Mouse (Mus musculus) B cell, adult 2 months (primary cell): ENCODE measurements around the gene Hdac7.
"Not testable (repeated sequence)": the region's sequence is repeated elsewhere in the genome, so short reads cannot be mapped to it uniquely, and the experiment has no call there.

Source experiments
- DNase-seq, 2 experiments: peaks; one replicate each; pipeline ENCODE4 v3.0.0; 2022

Hdac7 gene

GRCm38 (mm10) chr15:97844037-97845034 lies at the start of gene Hdac7:
TSS of gene Hdac7 (minus strand) at chr15:97844502.
- no peak for DNase-seq

DNA sequence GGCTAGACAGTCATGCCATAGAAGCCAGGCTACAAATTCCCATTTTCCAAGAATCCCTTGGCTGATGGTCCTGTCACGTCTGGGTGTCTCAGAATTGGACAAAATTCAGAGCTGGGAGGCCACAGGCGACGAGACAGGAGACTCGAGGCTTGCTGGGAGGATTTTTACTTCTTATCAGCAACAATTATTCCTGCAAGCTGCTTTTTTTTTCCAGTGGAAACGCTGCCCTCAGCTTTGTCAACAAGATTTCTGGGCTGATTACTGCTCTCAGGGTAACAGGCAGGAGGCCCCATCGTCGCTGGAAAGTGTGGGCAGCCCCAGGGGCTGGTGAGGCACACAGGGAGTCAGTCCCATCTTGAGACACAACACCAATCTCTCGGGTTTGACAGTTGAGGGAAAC lies 48.2 kb upstream of the Hdac7 start:
- no peak for DNase-seq

DNA sequence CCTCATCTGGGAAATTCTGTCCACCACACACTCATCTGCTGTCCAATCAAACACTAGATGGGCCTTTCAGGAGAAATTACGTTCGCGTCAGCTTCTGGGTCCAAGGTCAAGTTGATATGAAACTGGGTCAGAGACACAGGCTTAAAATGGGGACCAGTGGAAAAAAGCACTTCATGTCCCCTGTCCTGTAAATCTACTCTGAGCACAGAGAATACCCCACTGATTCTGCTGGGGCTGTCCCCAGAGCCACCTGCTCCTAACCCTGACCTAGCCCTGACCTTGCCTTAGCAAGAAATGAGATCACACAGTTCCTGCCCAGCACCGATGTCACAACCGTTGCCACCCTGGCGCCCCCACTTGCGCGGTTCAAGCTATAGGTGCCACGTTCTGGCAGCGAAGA lies 46.1 kb upstream of the Hdac7 start:
- DNase-seq: no peak

DNA sequence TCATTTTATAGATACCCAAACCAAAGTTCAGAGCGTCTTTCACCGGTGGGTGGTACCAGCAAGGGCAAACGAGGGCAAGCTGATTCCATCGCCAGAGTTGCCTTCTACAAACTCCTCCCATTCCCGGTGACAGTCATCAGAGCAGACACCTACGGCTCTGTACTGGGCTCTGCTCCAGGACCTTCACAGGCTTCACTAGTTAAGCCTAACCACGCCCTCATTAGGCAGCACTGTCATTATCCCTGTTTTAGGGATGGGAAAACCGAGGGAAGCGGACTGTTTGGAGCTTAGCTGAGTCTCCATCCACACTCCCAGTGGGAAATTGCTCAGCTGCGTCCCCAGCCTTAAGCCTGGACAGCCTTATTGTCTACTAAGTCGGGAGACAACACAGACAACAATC lies 45.7 kb upstream of the Hdac7 start:
- no peak for DNase-seq

DNA sequence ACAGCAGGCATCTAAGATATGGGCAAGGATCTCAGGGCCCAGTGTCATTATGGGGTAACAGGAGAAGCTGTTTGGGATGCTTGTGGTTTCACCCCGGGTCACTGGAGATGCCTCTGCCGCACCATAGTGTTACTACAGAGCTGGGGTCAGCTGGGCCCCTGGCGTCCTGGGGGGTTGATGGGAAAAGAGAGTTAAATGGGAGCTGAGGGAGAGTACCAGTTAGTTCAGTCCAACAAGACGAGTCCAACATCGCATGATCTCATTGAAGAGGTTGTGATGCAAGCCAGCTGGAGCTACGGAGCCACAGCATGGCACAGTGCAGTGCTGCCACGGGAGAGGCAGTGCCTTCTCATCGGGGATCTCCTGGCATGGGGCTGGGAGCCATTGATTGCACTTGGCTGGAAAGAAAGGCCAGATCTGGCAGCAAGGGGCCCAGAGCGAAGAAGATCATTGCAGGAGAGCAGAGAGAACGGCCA lies 43.3 kb upstream of the Hdac7 start:
- no peak for DNase-seq

GRCm38 (mm10) chr15:97881423-97881822 lies 37.1 kb upstream of the Hdac7 start:
- DNase-seq: no peak

DNA sequence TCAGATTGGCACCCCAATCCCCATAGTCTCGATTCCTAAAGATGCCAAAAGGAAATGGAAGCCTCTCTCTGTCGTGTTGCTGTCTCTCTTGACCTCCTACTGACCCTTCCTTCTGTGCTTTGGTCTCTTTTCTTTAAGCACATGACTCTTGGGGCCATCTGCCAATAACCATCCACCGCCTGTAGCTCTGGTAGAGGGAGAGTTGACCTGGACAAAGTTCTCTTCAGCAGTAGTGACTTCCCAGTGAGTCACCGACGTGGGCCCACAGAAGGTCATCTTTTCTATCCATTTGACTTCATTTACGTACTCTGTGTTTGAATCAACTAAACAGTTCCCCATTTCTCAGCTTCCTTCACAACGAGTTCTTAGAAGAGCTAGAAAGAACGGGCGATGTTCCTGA lies 36.1 kb upstream of the Hdac7 start:
- DNase-seq: no peak

DNA sequence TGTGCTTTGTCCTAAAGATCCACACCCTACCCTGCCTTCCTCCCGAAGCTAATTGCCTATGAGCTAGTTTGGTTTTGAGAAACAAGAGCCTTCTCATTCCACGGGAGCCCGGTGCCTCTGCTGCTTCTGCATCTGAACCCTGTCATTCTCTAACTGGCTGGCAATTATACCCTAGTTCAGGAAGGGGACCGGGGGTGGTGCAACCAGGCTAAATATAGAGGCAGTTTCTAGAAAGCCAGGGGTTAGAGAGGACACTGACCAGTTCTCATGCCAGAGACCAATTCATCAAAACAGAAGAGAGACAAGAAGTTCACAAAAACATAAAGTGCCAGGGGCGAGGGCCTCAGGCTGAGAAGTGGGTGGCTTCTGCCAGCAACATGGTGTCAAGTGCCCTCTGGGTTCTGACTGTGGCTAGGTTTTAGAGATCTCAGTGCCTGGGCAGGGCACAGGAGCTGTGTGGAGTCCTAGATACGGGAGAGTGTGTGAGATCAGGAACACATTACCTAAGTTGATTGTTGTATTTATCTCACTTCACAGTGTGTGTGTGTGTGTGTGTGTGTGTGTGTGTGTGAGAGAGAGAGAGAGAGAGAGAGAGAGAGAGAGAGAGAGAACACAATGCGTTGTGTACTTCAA lies 34.5 kb upstream of the Hdac7 start:
- DNase-seq: no peak

DNA sequence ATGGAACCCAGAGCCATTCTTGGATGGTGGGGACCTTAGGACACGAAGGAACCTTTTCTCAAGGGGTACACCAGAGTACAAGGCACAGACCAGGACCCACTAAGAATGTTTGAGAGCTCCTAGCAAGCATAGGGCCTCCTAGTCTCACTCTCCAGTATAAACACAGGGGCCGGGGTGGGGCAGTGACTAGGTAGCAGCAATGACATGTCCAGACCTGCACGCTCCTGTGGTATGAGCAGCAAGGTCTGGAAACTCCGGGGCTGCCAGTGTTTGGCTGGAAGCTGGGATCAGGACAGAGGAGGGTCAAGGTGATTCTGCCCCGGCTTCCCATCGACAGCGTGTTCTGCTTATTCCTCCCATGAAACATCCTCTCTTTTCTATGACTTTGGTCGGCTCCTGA lies 31.5 kb upstream of the Hdac7 start:
- no peak for DNase-seq

DNA sequence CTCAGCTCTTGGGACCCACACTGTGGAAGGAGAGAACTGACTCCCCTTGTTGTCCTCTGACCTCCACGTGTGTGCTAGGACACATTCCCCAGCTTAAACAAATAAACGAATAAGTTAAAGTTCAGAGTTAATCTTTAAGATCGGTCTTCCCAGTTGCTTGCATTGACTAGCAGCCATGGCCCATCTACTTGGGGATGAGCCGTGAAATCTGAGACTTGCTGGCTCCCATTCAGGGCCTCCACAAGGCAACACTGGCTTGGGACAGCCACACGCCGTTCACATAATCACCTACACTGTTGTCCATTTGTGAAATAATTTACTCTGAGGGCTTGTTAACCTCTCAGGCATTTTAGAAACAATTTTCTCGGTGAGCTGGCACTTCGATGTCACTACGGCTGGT lies 29.4 kb upstream of the Hdac7 start:
- DNase-seq: no peak

DNA sequence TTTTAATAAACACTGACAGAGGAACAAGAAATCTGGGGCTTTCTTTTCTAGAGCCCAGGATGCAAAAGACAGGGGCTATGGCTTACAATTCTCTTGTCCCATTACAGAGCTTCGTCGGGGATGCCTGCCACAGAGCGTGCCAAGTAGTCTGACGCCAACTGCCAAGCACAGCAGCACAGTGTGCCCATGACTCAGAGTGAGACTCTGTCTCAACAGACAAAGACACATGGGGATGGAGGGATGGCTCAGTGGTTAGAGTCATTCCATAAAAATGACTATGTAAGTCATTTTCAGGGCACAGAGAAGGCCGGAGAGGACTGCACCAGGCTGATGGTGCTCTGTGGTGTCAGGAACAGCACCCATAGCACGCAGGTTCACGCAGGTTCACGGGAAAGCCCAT lies 27.9 kb upstream of the Hdac7 start:
- no peak for DNase-seq

DNA sequence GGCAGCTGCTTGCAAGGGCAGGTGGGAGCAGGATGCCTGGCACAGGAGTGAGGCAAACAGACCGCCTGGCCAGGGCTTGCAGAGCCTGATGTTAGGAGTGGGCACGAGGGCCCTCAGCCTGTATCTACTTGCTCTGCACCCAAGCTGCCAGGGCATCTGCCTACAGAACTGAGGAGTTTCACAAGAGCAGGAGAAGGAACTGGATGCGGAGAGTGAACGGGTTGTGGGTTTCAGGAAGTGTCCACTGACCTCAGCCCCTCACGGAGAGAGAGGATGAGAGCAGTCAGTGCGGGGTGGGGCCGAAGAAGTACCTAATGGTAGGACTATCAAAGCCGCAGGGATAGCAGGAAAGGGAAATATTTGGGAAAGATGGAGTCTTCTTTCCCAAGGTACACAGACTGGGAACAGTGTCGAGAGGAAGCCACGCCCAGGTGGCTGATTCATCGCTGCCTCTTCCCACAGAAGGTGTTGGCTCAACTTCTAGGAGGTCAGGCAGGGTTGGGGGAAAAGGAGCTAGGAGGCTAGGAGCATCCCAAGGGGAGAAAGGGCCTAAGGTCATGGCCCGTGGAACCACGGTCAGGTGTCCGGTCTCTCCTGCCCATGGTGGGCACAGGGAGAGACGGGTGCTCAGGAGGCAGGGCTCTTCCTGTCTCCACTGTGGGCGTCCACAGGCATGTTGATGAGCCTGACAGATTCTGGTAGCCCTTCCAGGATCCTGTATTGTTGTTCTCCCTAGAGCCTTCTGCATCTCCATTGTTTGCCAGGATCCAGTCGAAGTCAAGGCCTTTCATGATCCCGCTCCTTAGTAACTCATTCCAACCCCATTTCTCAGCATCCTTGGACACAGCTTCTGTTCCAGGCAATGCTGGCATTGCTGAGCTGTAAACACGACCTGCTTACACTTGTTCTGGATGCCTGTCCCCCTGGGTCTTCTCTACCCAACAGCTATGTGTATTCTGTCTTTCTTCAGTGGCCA lies 27.0 kb upstream of the Hdac7 start:
- DNase-seq: no peak

- DNase-seq: not testable (repeated sequence)
Observed at GRCm38 (mm10) chr15:97870116-97870515, 25.8 kb upstream of the Hdac7 start.

DNA sequence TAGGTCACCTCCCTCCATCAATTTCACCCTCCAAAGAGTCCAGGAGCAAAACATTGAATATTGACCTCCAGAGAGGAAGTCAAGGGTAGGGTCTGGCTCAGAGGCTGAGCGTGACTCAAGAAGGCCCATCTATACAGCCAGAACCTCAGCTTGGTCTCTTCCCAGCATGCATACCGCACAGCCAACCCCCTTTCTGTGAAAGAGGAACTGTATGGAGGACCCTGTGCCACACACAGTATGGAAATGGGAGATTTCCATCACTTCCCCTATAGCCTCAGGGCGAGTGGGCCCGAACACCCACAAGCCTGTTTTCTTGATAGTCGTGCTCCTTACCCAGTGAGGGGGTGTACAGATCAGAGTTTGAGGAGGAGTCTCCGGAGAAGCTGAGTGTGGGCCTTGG lies 24.7 kb upstream of the Hdac7 start:
- DNase-seq: no peak

DNA sequence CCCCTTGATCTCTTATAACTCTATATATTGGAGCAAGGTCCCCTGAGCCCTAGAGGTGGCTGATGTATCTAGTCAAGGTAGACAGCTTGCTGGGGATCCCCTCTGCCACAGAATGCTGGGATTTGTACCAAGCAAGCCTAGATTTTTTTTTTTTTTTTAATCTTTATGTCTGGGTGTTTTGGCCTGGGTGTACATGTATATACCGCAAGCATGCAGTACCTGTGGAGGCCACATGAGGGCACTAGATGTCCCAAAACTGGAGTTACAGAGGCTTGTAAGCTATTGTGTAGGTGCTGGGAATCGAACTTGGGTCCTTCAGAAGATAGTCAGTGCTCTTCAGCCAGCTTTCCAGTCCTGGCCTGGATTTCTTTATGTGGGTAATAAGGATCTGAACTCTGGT lies 21.7 kb upstream of the Hdac7 start:
- DNase-seq: no peak

DNA sequence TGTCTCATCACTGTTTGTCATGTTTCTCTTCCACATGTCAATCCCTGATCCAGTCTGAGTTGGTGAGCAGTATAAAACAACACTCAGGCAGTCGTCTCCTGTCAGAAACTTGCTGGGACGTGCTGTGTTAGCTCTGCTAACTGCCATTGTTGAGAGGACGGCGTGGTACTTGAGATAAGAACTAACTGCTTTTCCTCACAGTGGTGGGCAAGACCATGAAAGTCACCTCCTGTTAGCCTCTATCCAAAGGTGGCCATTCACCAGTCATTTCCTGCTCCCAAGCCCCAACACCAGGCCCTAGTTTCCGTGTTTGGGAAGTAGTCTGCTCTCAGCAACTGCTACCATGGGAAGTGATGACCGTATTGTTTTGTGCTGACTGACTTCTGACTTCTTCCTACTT lies 20.9 kb upstream of the Hdac7 start:
- DNase-seq: no peak

DNA sequence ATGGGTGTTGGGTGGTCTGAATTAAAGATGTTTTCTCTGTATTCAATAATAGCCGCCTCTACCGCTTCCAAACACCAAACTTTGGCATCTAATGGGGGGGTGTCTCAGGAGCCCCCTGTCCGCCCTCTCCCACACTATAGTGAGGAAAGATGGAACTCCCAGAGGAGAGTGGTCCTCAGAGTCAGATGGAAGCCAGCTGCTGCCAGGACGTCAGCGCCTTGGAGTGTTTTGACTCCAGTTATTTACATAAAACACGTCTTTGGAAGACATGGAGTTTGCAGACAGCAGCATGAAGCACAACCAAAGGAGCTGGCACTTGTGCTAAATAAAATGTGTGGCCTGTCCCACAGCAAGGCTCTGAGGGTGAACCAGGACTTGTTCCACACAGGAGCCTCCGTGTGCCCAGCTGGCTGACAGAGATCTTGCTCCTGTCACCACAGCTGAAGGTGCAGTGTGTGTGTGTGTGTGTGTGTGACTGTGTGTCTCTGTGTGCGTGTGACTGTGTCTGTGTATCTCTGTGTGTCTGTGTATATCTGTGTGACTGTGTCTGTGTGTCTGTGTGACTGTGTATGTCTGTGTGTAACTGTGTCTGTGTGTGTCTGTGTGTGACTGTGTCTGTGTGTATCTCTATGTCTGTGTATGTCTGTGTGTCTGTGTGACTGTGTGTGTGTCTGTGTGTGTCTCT lies 20.2 kb upstream of the Hdac7 start:
- DNase-seq: no peak

DNA sequence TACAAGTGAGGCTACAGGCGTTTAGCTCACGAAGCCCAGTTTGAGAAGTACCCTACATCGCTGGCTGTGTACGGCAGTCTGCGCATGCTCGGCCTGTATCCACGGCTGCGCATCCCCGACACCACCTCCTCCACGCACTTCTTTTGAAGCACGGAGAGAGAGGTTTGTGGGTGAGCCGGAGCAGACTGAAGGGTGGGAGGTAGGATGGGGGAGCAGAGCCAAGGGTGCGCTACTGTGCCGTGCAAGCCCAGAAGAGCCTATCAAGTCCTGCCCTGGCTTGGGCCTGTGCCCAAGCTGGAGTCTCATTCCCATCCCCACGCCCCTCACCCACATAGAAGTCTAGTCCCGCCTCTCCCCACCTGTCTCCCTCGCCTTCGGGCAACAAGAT lies 19.2 kb upstream of the Hdac7 start:
- DNase-seq: no peak

DNA sequence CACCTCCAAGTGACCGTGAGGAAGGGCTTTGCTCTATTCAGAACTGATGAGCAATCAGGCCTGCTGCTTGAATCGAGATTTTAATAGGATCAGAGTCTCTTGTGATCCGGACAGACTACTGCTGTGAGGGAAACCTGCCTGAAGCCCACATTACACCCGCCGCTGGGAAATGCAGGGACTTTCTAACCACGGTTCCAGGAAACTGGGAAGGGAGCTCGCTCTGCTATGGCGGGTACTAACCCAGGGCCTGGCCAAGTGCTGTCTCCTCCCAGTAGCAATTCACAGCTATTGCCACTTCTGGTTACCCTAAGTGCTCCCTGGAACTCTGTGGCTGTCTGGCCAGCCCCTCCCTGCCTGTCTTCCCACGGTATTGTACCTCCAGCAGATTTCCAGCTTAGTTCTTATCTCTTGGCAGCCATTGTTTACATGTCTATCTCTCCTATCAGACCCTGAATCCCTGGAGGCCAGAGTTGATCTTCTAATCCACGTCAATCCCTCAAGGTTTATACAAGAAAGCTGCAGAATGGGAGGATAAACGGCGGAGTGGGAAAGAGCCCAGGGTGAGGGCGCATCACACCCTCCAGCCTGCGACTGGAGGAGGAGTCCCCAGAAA lies 18.7 kb upstream of the Hdac7 start:
- no peak for DNase-seq

DNA sequence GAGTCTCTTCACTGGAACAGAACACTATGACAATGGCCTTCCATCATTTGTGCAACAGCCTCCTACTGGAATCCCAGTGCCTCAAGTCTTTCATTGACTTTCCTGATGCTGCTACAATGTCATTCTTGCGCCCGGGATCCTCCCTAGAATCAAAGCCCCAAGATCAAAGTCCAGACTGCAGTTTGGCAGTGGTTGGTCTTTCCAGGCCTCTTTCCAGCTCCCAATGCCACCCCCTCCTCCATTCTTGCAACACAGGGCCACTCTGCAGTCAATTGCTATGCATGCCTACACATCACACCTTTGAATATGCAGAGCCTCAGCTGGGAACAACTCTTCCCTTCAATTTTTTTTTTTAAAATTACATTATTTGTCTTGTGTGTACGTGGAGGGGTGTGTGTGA lies 16.1 kb upstream of the Hdac7 start:
- no peak for DNase-seq

DNA sequence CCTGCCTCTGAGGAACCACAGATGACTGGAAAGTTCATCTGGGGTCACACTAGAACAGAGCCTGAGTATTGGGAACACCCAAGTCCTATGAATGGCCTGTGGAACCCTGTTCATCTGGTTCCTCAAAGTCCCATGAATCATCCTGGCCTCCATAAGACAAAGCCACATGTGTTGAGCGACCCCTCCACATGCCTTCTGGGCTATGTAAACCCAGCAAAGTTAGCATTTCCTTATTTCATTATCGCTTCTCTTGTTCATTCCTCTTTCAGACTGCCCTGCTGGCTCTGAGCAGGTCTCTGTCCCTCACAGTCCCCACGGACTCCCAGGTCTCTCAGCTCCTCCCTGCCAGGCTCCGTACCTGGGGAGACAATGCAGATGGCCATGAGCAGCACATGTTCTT lies 14.1 kb upstream of the Hdac7 start:
- no peak for DNase-seq

GRCm38 (mm10) chr15:97854551-97854950 lies 10.2 kb upstream of the Hdac7 start:
- DNase-seq: no peak
